Mouse (Mus musculus): ENCODE results near the gene Gm21738. TPM values are rescaled to one million over a fixed set of nuclear protein-coding genes. Genes with fewer than 3 reads are reported as not detected.
"Not testable (repeated sequence)": the region's sequence is repeated elsewhere in the genome, so short reads cannot be mapped to it uniquely, and the experiment has no call there.

Gm21738 gene
- not detected in 2 replicates for polyA plus RNA-seq (2012; rRNA removed)

- H3K36me3 ChIP-seq (ENCODE audit: control insufficient read depth, insufficient read depth, low read length); DNase-seq; H3K27ac ChIP-seq (ENCODE audit: insufficient read depth, low read depth, low read length); H3K4me3 ChIP-seq (ENCODE audit: insufficient read depth, low read depth, low read length); H3K27me3 ChIP-seq (replicated peaks; ENCODE audit: control insufficient read depth, insufficient read depth, low read length); H3K4me1 ChIP-seq (ENCODE audit: control insufficient read depth, insufficient read depth, low read length): not testable (repeated sequence)
- 82% methylated on average over 7 of the region's 7 CpGs for WGBS
Observed at GRCm38 (mm10) chr14:19418830-19419229, at the start of gene Gm21738. TSS of gene Gm21738 (minus strand) at chr14:19418930.

DNA sequence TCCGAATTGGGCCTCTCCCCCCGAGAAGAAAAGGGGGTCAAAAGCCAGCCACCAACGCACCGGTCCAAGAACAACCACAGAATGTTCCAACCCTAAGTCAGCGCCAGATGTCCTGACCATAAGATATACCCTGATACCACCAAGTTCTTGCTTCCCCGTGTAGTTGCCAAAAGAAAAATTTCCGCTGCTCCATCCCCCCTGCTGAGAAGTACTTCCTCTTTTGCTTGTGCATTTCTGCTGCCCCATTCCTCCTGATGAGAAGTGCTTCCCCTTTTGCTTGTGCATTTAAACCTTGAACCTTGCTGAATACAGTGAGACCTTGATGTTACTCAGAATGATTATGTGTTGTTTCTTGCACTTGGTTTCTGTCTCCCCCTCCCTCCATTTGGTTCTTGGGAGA is 35.0 kb downstream of the Gm21738 start:
- not testable (repeated sequence) for H3K4me1 ChIP-seq (ENCODE audit: control insufficient read depth, insufficient read depth, low read length); H3K27me3 ChIP-seq (replicated peaks; ENCODE audit: control insufficient read depth, insufficient read depth, low read length); DNase-seq; H3K27ac ChIP-seq (ENCODE audit: insufficient read depth, low read depth, low read length); H3K36me3 ChIP-seq (ENCODE audit: control insufficient read depth, insufficient read depth, low read length); H3K4me3 ChIP-seq (ENCODE audit: insufficient read depth, low read depth, low read length)
- 87% methylated on average over 7 of the region's 7 CpGs for WGBS

Other genes starting within 250 kb of the Gm21738 start
- not detected in 2 replicates for gene Gm2244, start 131.0 kb upstream of the Gm21738 start, polyA plus RNA-seq (2012; rRNA removed)
- 0.05 and 0.14 TPM in 2 replicates for gene Gm2237, start 166.2 kb upstream of the Gm21738 start, polyA plus RNA-seq (2012; rRNA removed)
- not detected in 2 replicates for gene Gm5458, start 183.7 kb upstream of the Gm21738 start, polyA plus RNA-seq (2012; rRNA removed)